Mouse (Mus musculus) forebrain, embryonic 10.5 days (tissue): ENCODE data around the gene Taf8. TPM values are rescaled to one million over a fixed set of nuclear protein-coding genes. Genes with fewer than 3 reads are reported as not detected.

Source experiments
- DNase-seq: peaks from one replicate; pipeline ENCODE4 v3.0.0-alpha.2; 2017; ENCODE audit warnings: low spot score; ENCODE audit errors: extremely low spot score
- H3K27ac ChIP-seq: fragments of 300-500 bp; sonication (generic); 2 replicates; pipeline ENCODE4 v1.5.1; 2016; ENCODE audit warnings: mild to moderate bottlenecking
- H3K27me3 ChIP-seq: fragments of 300-500 bp; sonication (generic); 2 replicates; pipeline ENCODE4 v1.6.1; 2016; ENCODE audit warnings: mild to moderate bottlenecking; ENCODE audit not compliant: poor library complexity, severe bottlenecking
- H3K36me3 ChIP-seq: fragments of 300-500 bp; sonication (generic); replicated peaks from 2 replicates; pipeline ENCODE4 v1.6.1; 2016; ENCODE audit warnings: mild to moderate bottlenecking, moderate library complexity
- H3K4me1 ChIP-seq: fragments of 300-500 bp; sonication (generic); 2 replicates; pipeline ENCODE4 v1.6.1; 2016
- H3K4me3 ChIP-seq: fragments of 300-500 bp; sonication (generic); 2 replicates; pipeline ENCODE4 v1.5.1; 2016; ENCODE audit warnings: mild to moderate bottlenecking, moderate library complexity
- H3K9me3 ChIP-seq: fragments of 300-500 bp; sonication (generic); 2 replicates; pipeline ENCODE4 v1.6.1; 2016; ENCODE audit warnings: mild to moderate bottlenecking, moderate library complexity
- WGBS: fragments of 180-500 bp; shearing (Covaris S2); methylation state at CpG from one replicate; pipeline ENCODE4 v1.1.7; 2016; 5-methylcytosine and 5-hydroxymethylcytosine counted together
- polyA plus RNA-seq: library from polyadenylated mRNA; unstranded; fragments of >200 nt; fragmentation: Nextera tagmentation; extraction: Ambion mirVana; gene quantifications from 2 replicates; pipeline ENCODE4 v1.2.1, GENCODE M21; 2016

The Taf8 gene
- polyA plus RNA-seq, 1 experiment from 2014 or later: 32.5 TPM

- Histone ChIP-seq H3K4me3 (no peak overlapping the region), H3K27me3 (no peaks in the 10 kb centered on the region), H3K27ac (no peak overlapping the region), H3K4me1 (no peaks in the 10 kb centered on the region), H3K9me3 (no peaks in the 10 kb centered on the region), H3K36me3 (peaks cover 94% of the 10 kb centered on the region)
- DNase-seq: no peak
- 92% methylated on average over 11 of the region's 11 CpGs for WGBS
Observed at GRCm38 (mm10) chr17:47494132-47494531, 8.0 kb downstream of the Taf8 start.

GRCm38 (mm10) chr17:47493653-47494052 is 8.4 kb downstream of the Taf8 start:
- no peaks in the 10 kb centered on the region for H3K4me1 ChIP-seq
- peaks cover 94% of the 10 kb centered on the region for H3K36me3 ChIP-seq
- no peaks in the 10 kb centered on the region for H3K27me3 ChIP-seq
- H3K4me3 ChIP-seq: no peak overlapping the region
- H3K27ac ChIP-seq: no peak overlapping the region
- no peaks in the 10 kb centered on the region for H3K9me3 ChIP-seq
- 90% methylated on average over 6 of the region's 6 CpGs for WGBS
- DNase-seq: no peak

GRCm38 (mm10) chr17:47492731-47493130 is 9.4 kb downstream of the Taf8 start:
- WGBS: 92% methylated on average over 6 of the region's 6 CpGs
- Histone ChIP-seq H3K9me3 (no peaks in the 10 kb centered on the region), H3K36me3 (peaks cover 91% of the 10 kb centered on the region), H3K4me3 (no peak overlapping the region), H3K27ac (no peak overlapping the region), H3K27me3 (no peaks in the 10 kb centered on the region), H3K4me1 (no peaks in the 10 kb centered on the region)
- DNase-seq: no peak

GRCm38 (mm10) chr17:47490791-47491190 is 11.3 kb downstream of the Taf8 start:
- Histone ChIP-seq H3K27ac (no peak overlapping the region), H3K36me3 (peaks cover 74% of the 10 kb centered on the region), H3K4me3 (no peak overlapping the region), H3K27me3 (no peaks in the 10 kb centered on the region), H3K4me1 (peaks cover 3% of the 10 kb centered on the region), H3K9me3 (no peaks in the 10 kb centered on the region)
- DNase-seq: no peak
- 84% methylated on average over 9 of the region's 9 CpGs for WGBS

- no peak for DNase-seq
- H3K27me3 ChIP-seq: no peaks in the 10 kb centered on the region
- H3K9me3 ChIP-seq: no peaks in the 10 kb centered on the region
- H3K4me1 ChIP-seq: peaks cover 28% of the 10 kb centered on the region
- H3K36me3 ChIP-seq: peaks cover 26% of the 10 kb centered on the region
- WGBS: 97% methylated on average over 3 of the region's 3 CpGs
- no peak overlapping the region for H3K4me3 ChIP-seq
- H3K27ac ChIP-seq: peak overlapping the region; percentile 72; the same call in 1 of the 2 replicates
Observed at GRCm38 (mm10) chr17:47485791-47486190, 16.3 kb downstream of the Taf8 start.

GRCm38 (mm10) chr17:47484993-47485392 is 17.1 kb downstream of the Taf8 start:
- Histone ChIP-seq H3K27me3 (no peaks in the 10 kb centered on the region), H3K27ac (peak overlapping the region; percentile 72), H3K4me1 (peaks cover 28% of the 10 kb centered on the region), H3K36me3 (peaks cover 18% of the 10 kb centered on the region), H3K9me3 (no peaks in the 10 kb centered on the region), H3K4me3 (no peak overlapping the region)
- WGBS: 11% methylated on average over 3 of the region's 3 CpGs
- no peak for DNase-seq

GRCm38 (mm10) chr17:47484241-47484921 is 17.7 kb downstream of the Taf8 start:
- no peaks in the 10 kb centered on the region for H3K9me3 ChIP-seq
- H3K36me3 ChIP-seq: peaks cover 12% of the 10 kb centered on the region
- H3K27me3 ChIP-seq: no peaks in the 10 kb centered on the region
- H3K27ac ChIP-seq: peak overlapping the region; percentile 72
- H3K4me1 ChIP-seq: peaks cover 28% of the 10 kb centered on the region
- WGBS: 20% methylated on average over 1 of the region's 1 CpGs
- H3K4me3 ChIP-seq: no peak overlapping the region
- DNase-seq: no peak

- no peaks in the 10 kb centered on the region for H3K36me3 ChIP-seq
- no peak overlapping the region for H3K27ac ChIP-seq
- no peaks in the 10 kb centered on the region for H3K9me3 ChIP-seq
- H3K4me3 ChIP-seq: no peak overlapping the region
- H3K27me3 ChIP-seq: no peaks in the 10 kb centered on the region
- 28% methylated on average over 2 of the region's 2 CpGs for WGBS
- H3K4me1 ChIP-seq: peaks cover 28% of the 10 kb centered on the region
- peak; percentile 64 for DNase-seq
Observed at GRCm38 (mm10) chr17:47482401-47482800, 19.7 kb downstream of the Taf8 start.

GRCm38 (mm10) chr17:47479887-47480286 is 22.2 kb downstream of the Taf8 start:
- Histone ChIP-seq H3K4me1 (peaks cover 16% of the 10 kb centered on the region), H3K36me3 (no peaks in the 10 kb centered on the region), H3K27ac (no peak overlapping the region), H3K9me3 (no peaks in the 10 kb centered on the region), H3K4me3 (no peak overlapping the region), H3K27me3 (no peaks in the 10 kb centered on the region)
- no peak for DNase-seq
- 80% methylated on average over 3 of the region's 3 CpGs for WGBS

GRCm38 (mm10) chr17:47475714-47476113 is 26.4 kb downstream of the Taf8 start:
- Histone ChIP-seq H3K27me3 (peaks cover 28% of the 10 kb centered on the region), H3K27ac (no peak overlapping the region), H3K4me1 (0 out of 2 replicates have a peak, but pooled peaks cover 3% of the 10 kb centered on the region), H3K36me3 (no peaks in the 10 kb centered on the region), H3K9me3 (no peaks in the 10 kb centered on the region), H3K4me3 (no peak overlapping the region)
- DNase-seq: no peak
- WGBS: 58% methylated on average over 3 of the region's 3 CpGs

GRCm38 (mm10) chr17:47475181-47475580 is 26.9 kb downstream of the Taf8 start:
- H3K36me3 ChIP-seq: no peaks in the 10 kb centered on the region
- H3K27ac ChIP-seq: no peak overlapping the region
- H3K27me3 ChIP-seq: peaks cover 33% of the 10 kb centered on the region
- no peak for DNase-seq
- WGBS: 84% methylated on average over 4 of the region's 4 CpGs
- 0 out of 2 replicates have a peak, but pooled peaks cover 3% of the 10 kb centered on the region for H3K4me1 ChIP-seq
- H3K9me3 ChIP-seq: no peaks in the 10 kb centered on the region
- no peak overlapping the region for H3K4me3 ChIP-seq

- Histone ChIP-seq H3K36me3 (no peaks in the 10 kb centered on the region), H3K27me3 (peaks cover 43% of the 10 kb centered on the region), H3K9me3 (no peaks in the 10 kb centered on the region), H3K4me3 (no peak overlapping the region), H3K27ac (no peak overlapping the region), H3K4me1 (0 out of 2 replicates have a peak, but pooled peaks cover 3% of the 10 kb centered on the region)
- WGBS: 85% methylated on average over 4 of the region's 4 CpGs
- no peak for DNase-seq
Observed at GRCm38 (mm10) chr17:47474250-47474649, 27.8 kb downstream of the Taf8 start.

GRCm38 (mm10) chr17:47473434-47473974 is 28.6 kb downstream of the Taf8 start:
- Histone ChIP-seq H3K9me3 (no peaks in the 10 kb centered on the region), H3K4me3 (no peak overlapping the region), H3K4me1 (peaks cover 5% of the 10 kb centered on the region), H3K27ac (no peak overlapping the region), H3K36me3 (no peaks in the 10 kb centered on the region), H3K27me3 (peaks cover 50% of the 10 kb centered on the region)
- DNase-seq: no peak
- 14% methylated on average over 8 of the region's 8 CpGs for WGBS
